Mouse (Mus musculus) MN1 (cell line): Measurements from ENCODE around the gene Pfkfb3.
"Not testable (repeated sequence)": the region's sequence is repeated elsewhere in the genome, so short reads cannot be mapped to it uniquely, and the experiment has no call there.

ENCODE experiments used
- DNase-seq: peaks from one replicate; pipeline ENCODE4 v3.0.0-alpha.2; 2016; ENCODE audit warnings: low spot score

Pfkfb3 gene

GRCm38 (mm10) chr2:11548508-11548907 lies 5.4 kb downstream of the Pfkfb3 start:
- no peak for DNase-seq

- no peak for DNase-seq
Measured at GRCm38 (mm10) chr2:11547609-11548008, 6.3 kb downstream of the Pfkfb3 start.

DNA sequence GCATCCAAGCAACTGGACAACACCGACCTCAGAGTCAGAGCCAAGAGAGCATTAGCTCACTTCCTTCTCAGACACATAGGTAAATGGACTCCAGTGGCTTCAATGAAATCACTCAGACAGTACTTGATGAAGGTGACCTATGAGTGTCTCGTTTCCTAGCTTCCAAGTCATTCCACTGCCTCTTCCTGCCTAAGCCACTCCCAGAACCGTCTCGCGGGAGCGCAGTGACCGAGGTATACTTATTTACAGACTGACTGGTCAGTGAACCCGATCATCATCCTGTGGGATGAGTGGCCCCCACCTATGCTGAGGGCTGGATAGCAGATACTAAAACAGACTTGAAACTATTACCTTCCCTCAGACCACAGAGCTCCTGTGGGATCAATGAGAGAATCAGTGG lies 7.8 kb downstream of the Pfkfb3 start:
- no peak for DNase-seq

DNA sequence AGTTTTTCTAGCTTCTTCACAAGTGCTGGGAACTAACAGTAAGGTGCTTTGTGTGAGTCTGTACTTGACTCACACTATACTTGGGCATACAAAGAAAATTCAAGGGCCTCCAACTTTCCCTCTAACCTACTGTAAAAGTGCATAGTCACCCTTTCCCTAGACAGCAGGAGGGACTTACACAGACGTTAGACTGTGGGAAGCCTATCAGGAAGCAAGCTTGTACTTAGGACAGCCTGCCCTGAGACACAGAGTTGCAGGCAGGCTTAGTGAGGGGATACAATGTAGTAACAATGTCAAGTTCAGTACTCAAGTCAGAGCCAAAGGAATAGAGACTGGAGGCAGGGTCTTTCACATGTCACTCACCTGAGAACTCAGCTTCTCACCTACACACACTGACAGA lies 8.5 kb downstream of the Pfkfb3 start:
- DNase-seq: no peak

GRCm38 (mm10) chr2:11544342-11544741 lies 9.5 kb downstream of the Pfkfb3 start:
- no peak for DNase-seq

GRCm38 (mm10) chr2:11543158-11543557 lies 10.7 kb downstream of the Pfkfb3 start:
- no peak for DNase-seq

- peak; percentile 25 for DNase-seq
Measured at GRCm38 (mm10) chr2:11542640-11543039, 11.2 kb downstream of the Pfkfb3 start.

DNA sequence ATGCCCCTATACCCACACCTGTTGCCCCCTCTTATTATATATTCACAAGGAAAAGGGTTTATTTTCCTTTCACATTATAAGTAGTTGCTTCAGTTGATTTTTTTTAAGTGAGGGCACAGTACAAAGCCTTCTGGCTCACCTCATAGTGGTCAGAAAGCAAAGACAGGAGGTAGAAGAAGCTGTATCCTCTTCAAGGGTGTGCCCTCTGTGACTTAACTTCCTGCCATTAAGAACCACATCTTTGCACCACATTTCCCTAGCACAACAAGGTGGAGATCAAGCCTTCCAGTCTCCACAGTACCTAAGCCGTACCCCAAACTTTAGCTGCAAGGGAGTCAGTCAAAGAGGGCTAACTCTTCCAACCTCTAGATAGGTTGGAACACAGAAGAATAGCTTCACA lies 11.8 kb downstream of the Pfkfb3 start:
- no peak for DNase-seq

- not testable (repeated sequence) for DNase-seq
Measured at GRCm38 (mm10) chr2:11541528-11541927, 12.3 kb downstream of the Pfkfb3 start.

GRCm38 (mm10) chr2:11535966-11536365 lies 17.9 kb downstream of the Pfkfb3 start:
- no peak for DNase-seq

DNA sequence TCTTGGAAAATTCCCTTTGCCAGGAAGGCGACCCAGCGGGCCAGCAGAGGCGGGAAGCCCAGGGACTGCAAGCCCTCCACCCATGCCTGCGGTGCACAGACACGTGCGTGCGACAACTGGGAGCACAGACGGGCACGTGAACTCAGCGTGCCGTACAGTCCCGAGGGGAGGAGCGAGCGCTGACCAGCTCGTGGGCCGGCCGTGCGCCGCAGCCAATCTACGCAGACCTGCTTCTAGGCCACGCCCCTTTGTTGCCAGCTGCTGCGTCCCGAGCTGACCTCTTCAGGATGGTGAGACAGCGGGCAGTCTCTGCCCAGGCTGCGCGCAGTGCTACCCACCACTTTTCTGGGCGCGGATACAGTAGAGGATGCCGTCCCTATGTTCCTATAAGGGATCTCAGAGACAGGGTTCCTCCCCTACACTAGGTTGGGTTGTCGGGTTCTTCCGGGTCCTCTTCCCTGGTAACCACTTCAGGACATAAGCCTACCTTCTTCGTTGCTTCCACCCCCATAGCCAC lies 18.4 kb downstream of the Pfkfb3 start:
- DNase-seq: peak; percentile 93

- peak; percentile 13 for DNase-seq
Measured at GRCm38 (mm10) chr2:11534826-11535225, 19.1 kb downstream of the Pfkfb3 start.

- peak; percentile 45 for DNase-seq
Measured at GRCm38 (mm10) chr2:11530101-11530500, 23.8 kb downstream of the Pfkfb3 start.

DNA sequence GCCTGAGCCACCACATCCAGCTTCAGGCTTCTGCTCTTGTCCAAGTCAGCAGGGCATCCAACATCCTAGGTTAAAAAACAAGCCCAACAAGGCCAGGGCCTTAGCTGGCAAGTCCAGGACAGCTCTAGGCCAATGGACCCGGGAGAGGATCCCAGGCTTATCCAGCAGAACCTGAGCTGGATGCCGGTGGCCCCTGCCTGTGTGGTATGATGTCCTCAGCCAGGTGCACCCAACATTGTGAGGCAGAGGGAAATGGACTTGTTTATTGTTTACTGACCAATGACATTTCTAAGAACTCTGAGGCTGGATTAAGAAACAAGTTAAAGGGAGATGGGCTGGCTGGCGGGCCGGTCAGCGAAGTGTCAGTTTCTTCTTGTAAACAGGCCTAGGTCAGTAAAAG lies 27.8 kb downstream of the Pfkfb3 start:
- no peak for DNase-seq

DNA sequence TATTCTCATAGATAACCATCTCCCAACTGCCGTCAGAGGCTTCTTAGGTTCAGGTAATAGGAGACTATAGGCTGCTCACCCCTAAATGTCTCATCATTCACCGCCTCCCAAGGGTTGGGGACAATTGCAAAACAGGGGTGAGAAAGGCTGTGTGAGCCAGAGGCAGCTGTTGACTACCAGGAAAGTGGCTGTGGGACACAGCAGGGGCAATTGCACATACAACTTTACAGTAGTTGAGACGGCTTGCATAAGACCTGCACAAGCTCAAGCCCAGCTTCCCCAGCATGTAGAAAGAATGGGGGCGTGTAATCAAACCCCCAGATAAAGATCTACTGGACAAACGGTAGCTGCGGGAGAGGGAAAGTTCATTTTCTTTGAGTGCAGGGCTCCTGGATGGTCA lies 29.1 kb downstream of the Pfkfb3 start:
- no peak for DNase-seq

DNA sequence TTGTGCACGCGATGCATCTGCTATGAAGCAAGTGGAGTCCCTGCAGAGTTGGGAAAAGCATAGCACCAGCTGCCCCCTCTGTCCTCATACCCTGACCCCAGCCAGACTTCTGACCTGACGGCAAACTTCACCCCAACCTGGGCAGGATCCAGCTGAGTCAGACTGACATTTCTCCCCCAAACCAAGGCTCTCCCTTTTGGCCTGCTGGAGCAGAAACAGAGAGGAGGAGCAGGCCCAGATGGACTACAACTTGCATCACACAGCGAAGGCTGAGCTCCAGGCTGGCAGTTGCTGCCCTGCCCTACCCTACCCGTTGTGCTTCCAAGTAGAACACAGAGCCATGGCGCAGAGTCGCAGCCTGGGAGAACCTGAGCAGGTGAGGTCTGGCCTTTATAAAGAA lies 32.1 kb downstream of the Pfkfb3 start:
- DNase-seq: no peak

DNA sequence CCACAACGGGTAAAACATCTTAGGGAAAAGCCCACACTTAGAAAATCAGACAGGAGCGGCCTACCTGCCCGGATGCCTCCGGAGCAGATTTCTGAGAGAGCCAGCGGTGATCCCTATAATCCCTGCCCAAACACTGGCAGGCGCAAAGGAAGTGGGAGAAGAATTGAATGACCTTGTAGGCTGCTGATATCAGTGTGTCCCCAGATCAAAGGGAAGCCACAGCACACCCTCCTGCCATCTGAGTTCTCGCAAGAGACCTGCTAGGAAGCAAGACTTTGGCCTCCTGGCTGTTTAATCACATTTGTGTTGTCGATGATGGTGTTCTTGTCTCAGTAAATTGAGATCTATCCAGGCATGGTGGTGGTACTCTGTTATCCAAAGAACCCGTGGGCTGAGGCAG lies 33.1 kb downstream of the Pfkfb3 start:
- DNase-seq: no peak

GRCm38 (mm10) chr2:11515828-11516227 lies 38.0 kb downstream of the Pfkfb3 start:
- no peak for DNase-seq

DNA sequence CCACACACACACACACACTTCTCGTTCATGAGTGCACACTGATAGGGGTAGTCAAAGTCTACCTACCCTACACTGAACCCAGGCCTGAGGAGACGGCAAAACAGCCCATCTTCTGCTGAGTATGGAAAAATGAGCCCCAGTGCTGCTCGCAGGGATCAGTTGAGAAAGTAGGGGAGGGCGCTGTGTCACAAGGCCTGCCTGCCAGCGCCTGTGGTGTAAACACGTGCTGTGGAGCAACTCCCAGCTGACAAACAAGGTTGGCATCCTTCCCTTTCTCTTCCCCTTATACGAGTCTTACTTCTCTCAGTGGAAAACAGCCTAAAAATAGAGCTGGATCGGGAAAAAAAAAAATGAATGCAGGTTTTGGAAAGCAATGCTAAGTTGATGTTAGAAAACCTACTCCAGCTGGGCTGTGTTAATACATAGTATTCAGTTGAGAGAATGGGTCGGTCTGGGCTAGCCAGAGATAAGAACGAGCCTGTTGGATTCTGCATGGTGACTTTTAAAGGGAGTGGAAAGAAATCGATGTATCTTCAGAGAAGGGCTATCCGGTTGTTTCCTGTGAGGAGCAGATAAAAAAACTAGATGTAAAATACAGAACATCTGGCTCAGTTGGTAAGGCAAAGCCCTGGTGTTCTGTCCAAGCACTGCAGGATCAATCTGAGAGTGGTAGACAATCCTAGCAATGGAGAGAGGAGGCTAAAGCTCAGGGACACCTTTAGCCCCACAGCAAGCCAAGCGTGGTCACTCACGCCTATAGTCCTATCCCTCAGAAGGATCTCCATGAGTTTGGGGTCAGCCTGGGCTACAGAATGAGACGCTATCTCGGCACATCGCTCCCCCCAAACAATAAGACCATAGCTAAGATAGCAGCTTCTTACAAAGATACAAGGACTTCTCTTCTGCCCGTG lies 40.6 kb downstream of the Pfkfb3 start:
- no peak for DNase-seq

- no peak for DNase-seq
Measured at GRCm38 (mm10) chr2:11512127-11512526, 41.8 kb downstream of the Pfkfb3 start.

GRCm38 (mm10) chr2:11503736-11504135 lies 50.1 kb downstream of the Pfkfb3 start:
- DNase-seq: no peak

GRCm38 (mm10) chr2:11502901-11503431 lies 50.9 kb downstream of the Pfkfb3 start:
- DNase-seq: no peak

- no peak for DNase-seq
Measured at GRCm38 (mm10) chr2:11502255-11502765, 51.6 kb downstream of the Pfkfb3 start.
